Mouse (Mus musculus) cerebellum, postnatal 10 days (tissue): ENCODE results near the gene Antxr2.

ENCODE experiments used
- DNase-seq, 2 experiments: peaks; one replicate each; pipeline ENCODE4 v3.0.0; 2021; ENCODE audit warnings: mixed read lengths in 2 of 2

Gene Antxr2

GRCm38 (mm10) chr5:98030902-98031641 lies at the start of gene Antxr2:
TSS of gene Antxr2 (minus strand) at chr5:98031043.
- DNase-seq, result peak; percentile 62 to 70

- peak; percentile 29 to 55 for DNase-seq
These were observed 45.8 kb upstream of the Antxr2 start for GRCm38 (mm10) chr5:98076612-98077011.

GRCm38 (mm10) chr5:98069191-98069590 lies 38.3 kb upstream of the Antxr2 start:
- DNase-seq, result no peak

- no peak for DNase-seq
These were observed 24.4 kb upstream of the Antxr2 start for GRCm38 (mm10) chr5:98055275-98055674.

GRCm38 (mm10) chr5:98054834-98055233 lies 24.0 kb upstream of the Antxr2 start:
- DNase-seq, result no peak

GRCm38 (mm10) chr5:98034928-98035327 lies 4.1 kb upstream of the Antxr2 start:
- DNase-seq, result no peak

- no peak for DNase-seq
These were observed 3.4 kb upstream of the Antxr2 start for GRCm38 (mm10) chr5:98034207-98034606.

- no peak for DNase-seq
These were observed 2.1 kb upstream of the Antxr2 start for GRCm38 (mm10) chr5:98032803-98033420.

- peak; percentile 62 to 65 for DNase-seq
These were observed 547 bp downstream of the Antxr2 start for GRCm38 (mm10) chr5:98030091-98030901.

- DNase-seq, result no peak
These were observed 3.0 kb downstream of the Antxr2 start for GRCm38 (mm10) chr5:98027688-98028389.

- DNase-seq, result no peak
These were observed 4.9 kb downstream of the Antxr2 start for GRCm38 (mm10) chr5:98025921-98026320.

GRCm38 (mm10) chr5:98024545-98024944 lies 6.3 kb downstream of the Antxr2 start:
- DNase-seq, result no peak

- DNase-seq, result no peak
These were observed 9.3 kb downstream of the Antxr2 start for GRCm38 (mm10) chr5:98021518-98021917.

- no peak for DNase-seq
These were observed 10.2 kb downstream of the Antxr2 start for GRCm38 (mm10) chr5:98020658-98021057.

- DNase-seq, result no peak
These were observed 11.4 kb downstream of the Antxr2 start for GRCm38 (mm10) chr5:98019396-98019795.

- no peak for DNase-seq
These were observed 12.7 kb downstream of the Antxr2 start for GRCm38 (mm10) chr5:98018162-98018561.

GRCm38 (mm10) chr5:98016247-98017203 lies 14.3 kb downstream of the Antxr2 start:
- no peak for DNase-seq

GRCm38 (mm10) chr5:98005751-98006150 lies 25.1 kb downstream of the Antxr2 start:
- DNase-seq, result peak in 1 of 2 experiments; percentile 31

GRCm38 (mm10) chr5:97999261-97999824 lies 31.5 kb downstream of the Antxr2 start:
- DNase-seq, result no peak

- DNase-seq, result no peak
These were observed 34.2 kb downstream of the Antxr2 start for GRCm38 (mm10) chr5:97996500-97997176.

GRCm38 (mm10) chr5:97995881-97996280 lies 35.0 kb downstream of the Antxr2 start:
- no peak for DNase-seq
